Mouse (Mus musculus) intestine, embryonic 14.5 days (tissue): ENCODE measurements around the gene Tex264. TPM values are rescaled to one million over a fixed set of nuclear protein-coding genes. Genes with fewer than 3 reads are reported as not detected.

Experiments
- ATAC-seq: fragments of 200-750 bp; cut with Nextera tagmentation; replicated peaks from 2 replicates; pipeline ENCODE4 v1.8.0; 2017; ENCODE audit warnings: low read depth, moderate number of reproducible peaks, moderate TSS enrichment, moderate library complexity; ENCODE audit not compliant: low FRiP score, low TSS enrichment
- DNase-seq: peaks from one replicate; pipeline ENCODE4 v3.0.0-alpha.2; 2018; ENCODE audit warnings: low spot score
- H3K27ac ChIP-seq: fragments of 300-500 bp; sonication (generic); 2 replicates; pipeline ENCODE4 v1.5.1; 2014; ENCODE audit warnings: low read depth, mild to moderate bottlenecking, control low read depth
- H3K27me3 ChIP-seq: fragments of 300-500 bp; sonication (generic); replicated peaks from 2 replicates; pipeline ENCODE4 v1.6.1; 2014; ENCODE audit warnings: low read length, control low read depth; ENCODE audit not compliant: control insufficient read depth, insufficient read depth
- H3K36me3 ChIP-seq: fragments of 300-500 bp; sonication (generic); 2 replicates; pipeline ENCODE4 v1.6.1; 2014; ENCODE audit warnings: low read length, control low read depth; ENCODE audit not compliant: control insufficient read depth, insufficient read depth
- H3K4me1 ChIP-seq: fragments of 300-500 bp; sonication (generic); replicated peaks from 2 replicates; pipeline ENCODE4 v1.6.1; 2014; ENCODE audit warnings: low read length, control low read depth, mixed read lengths; ENCODE audit not compliant: control insufficient read depth, insufficient read depth
- H3K4me2 ChIP-seq: fragments of 300-500 bp; sonication (generic); 2 replicates; pipeline ENCODE4 v1.6.1; 2014; ENCODE audit warnings: low read length
- H3K4me3 ChIP-seq: fragments of 300-500 bp; sonication (generic); 2 replicates; pipeline ENCODE4 v1.5.1; 2014; ENCODE audit warnings: low read depth, low read length, control low read depth, mixed read lengths
- H3K9ac ChIP-seq: fragments of 300-500 bp; sonication (generic); 2 replicates; pipeline ENCODE4 v1.6.1; 2014; ENCODE audit warnings: mild to moderate bottlenecking, low read length
- H3K9me3 ChIP-seq: fragments of 300-500 bp; sonication (generic); 2 replicates; pipeline ENCODE4 v1.6.1; 2016; ENCODE audit warnings: low read length, control low read depth; ENCODE audit not compliant: control insufficient read depth
- WGBS: fragments of 180-500 bp; shearing (Covaris S2); extraction: QIAGEN DNeasy Blood & Tissue Kit; methylation state at CpG from one replicate; pipeline ENCODE4 v1.1.7; 2014; 5-methylcytosine and 5-hydroxymethylcytosine counted together
- polyA plus RNA-seq: library from polyadenylated mRNA; unstranded; fragments of >200 nt; fragmentation: Nextera tagmentation; extraction: Ambion mirVana; gene quantifications from 2 replicates; pipeline ENCODE4 v1.2.1, GENCODE M21; 2014

Gene Tex264
- polyA plus RNA-seq, 1 experiment from 2014 or later: 47.8 TPM

DNA sequence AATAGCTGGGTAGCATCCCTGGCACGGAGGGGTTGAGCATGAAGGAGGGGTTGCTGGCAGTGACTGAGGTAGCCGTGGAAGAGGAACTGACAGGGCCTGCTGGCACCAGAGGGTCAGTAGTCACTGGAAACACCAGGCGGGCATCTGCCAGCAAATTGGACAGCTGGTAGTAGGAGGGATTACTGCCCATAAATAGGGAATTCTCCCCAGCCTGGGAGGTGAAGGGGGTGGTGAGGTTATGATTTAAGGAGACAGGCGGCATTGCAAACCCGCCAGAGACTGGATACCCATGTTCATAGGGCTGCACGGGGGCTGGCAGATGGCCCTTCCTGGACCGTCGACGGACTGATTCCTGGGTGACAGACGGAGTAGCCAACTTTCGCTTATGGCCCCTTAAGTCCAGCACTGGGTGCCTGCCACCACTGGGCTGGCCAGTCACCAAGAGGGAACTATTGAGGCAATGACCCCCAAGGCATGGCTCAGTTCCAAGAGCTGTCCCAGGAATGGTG is 7.3 kb upstream of the Tex264 start:
- ATAC-seq (no peak), DNase-seq (no peak)
- Histone ChIP-seq H3K9me3 (no peaks in the 10 kb centered on the region), H3K27ac (no peak overlapping the region), H3K36me3 (peaks cover 47% of the 10 kb centered on the region), H3K4me2 (no peak overlapping the region), H3K4me3 (no peak overlapping the region), H3K9ac (no peak overlapping the region), H3K4me1 (no peaks in the 10 kb centered on the region), H3K27me3 (no peaks in the 10 kb centered on the region)
- 93% methylated on average over 11 of the region's 11 CpGs for WGBS

DNA sequence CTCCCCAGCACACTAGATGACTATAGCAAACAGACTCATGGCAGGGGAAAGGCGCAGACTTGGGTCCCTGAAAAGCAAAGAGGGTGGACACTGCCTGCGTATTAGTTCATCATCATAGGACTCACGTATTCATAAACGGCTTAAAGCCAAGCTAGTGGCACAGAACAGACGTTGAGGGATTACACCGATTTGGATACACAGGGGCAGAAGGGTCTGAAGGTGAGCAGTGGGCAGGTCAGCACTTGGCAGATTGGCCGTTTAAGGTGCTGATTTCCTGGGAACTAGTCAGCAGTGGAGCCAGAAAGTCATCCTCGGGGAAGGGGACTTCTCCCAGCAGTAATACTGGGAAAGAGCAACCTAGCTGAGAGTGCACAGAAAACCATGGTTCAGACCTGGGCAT is 3.1 kb upstream of the Tex264 start:
- H3K27ac ChIP-seq: no peak overlapping the region
- no peak overlapping the region for H3K9ac ChIP-seq
- 0 out of 2 replicates have a peak, but pooled peaks cover 5% of the 10 kb centered on the region for H3K4me1 ChIP-seq
- H3K4me2 ChIP-seq: no peak overlapping the region
- H3K36me3 ChIP-seq: peaks cover 17% of the 10 kb centered on the region
- no peak overlapping the region for H3K4me3 ChIP-seq
- no peaks in the 10 kb centered on the region for H3K27me3 ChIP-seq
- WGBS: 81% methylated on average over 8 of the region's 8 CpGs
- DNase-seq: no peak
- no peaks in the 10 kb centered on the region for H3K9me3 ChIP-seq
- ATAC-seq: no peak

DNA sequence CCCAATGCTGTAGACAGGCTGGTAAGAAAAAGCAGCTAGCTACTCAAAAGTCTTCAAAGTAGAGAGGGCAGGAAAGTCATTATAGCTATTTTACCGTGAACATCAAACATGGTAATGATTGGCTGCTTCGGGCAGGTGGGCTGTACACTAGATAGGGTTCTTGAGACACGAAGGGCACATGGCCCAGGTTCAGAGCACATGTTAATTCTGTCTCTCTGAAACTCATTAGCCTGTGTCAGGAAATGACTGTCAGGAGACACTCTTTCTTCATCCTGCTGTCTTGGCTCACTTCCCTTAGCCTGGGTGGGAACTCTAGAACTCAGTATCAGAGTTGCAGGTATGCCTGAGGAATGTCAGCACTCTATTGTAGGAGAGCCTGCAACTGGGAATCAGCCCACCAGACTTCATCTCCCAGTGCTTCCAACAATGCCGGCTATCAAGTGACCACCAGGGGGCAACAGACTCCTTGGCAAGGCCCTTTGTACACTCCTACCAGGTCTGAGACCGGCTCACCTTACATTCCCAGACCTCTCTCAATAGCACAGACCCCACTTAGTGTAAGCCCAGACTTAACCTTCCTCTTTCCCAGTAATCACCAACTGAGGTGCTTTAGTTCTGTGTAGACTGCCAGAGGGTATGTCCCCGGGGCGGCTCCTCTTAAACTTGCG is 1.4 kb upstream of the Tex264 start:
- Histone ChIP-seq H3K27ac (no peak overlapping the region), H3K9me3 (no peaks in the 10 kb centered on the region), H3K4me2 (peak overlapping the region; percentile 18; the same call in 1 of the 2 replicates), H3K4me3 (no peak overlapping the region), H3K9ac (no peak overlapping the region), H3K27me3 (no peaks in the 10 kb centered on the region), H3K4me1 (0 out of 2 replicates have a peak, but pooled peaks cover 5% of the 10 kb centered on the region), H3K36me3 (peaks cover under 1% of the 10 kb centered on the region; the same call in 1 of the 2 replicates)
- DNase-seq: peak; percentile 83
- peak; percentile 51; the same call in 1 of the 2 replicates for ATAC-seq
- 32% methylated on average over 8 of the region's 8 CpGs for WGBS

DNA sequence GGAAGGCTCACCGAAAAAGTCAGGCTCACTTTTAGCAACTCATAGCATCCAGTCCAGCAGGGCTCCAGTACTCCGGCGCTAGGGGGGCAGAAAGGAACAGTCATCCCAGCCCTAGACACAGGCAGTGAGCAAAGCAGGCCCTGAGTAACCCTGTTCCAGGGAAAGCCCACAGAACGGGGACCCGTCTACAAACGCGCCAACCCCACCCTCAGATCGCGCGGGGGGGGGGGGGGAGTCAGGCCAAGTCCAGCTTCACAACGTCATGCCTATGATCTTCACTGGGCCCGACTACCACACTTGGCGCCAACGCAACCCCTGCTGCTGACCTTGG is 844 bp downstream of the Tex264 start:
- DNase-seq: no peak
- WGBS: 4% methylated on average over 13 of the region's 14 CpGs
- 0 out of 2 replicates have a peak overlapping the region, but pooled peaks have one; percentile 34 for H3K27ac ChIP-seq

DNA sequence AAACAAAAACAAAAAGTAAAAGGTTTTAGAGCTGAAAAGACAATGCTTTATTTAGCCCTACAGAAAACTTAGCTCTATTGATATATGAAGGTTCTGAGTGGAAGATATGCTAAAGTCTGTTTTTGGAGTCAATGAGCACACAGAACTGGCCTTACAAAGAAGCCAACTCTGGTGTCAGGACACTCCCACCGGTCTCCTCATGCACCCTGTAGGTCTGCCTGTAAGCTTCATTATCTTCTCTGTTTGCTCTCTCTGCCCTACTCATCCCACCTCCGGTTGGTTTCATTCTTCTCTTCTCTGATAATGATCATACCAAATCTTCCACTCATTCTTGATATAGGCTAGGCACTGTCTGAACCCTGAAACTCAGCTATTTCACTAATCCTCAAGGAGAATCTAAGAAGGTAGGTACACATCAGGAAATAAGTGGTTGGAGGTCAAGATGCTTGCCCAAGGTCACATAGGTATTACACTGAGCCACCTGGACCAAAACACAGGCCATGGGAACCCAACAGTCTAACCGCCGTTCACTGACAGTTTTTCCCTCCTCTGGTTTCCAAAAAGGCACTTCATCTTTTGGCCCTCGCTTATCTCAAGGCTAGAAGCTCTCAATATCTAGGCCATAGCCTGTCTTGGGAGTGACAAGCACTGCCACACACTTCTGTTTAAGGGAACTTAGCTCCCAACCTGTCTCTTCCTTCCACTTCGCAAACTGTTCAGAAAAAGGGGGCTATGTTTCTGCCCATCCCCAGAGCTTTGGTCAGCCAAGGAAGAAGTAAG is 1.4 kb downstream of the Tex264 start:
- H3K9ac ChIP-seq: peak overlapping the region; percentile 69
- H3K27ac ChIP-seq: no peak overlapping the region
- ATAC-seq: no peak
- H3K9me3 ChIP-seq: no peaks in the 10 kb centered on the region
- peaks cover 27% of the 10 kb centered on the region for H3K36me3 ChIP-seq
- DNase-seq: no peak
- 0 out of 2 replicates have a peak, but pooled peaks cover 5% of the 10 kb centered on the region for H3K4me1 ChIP-seq
- 81% methylated on average over 6 of the region's 6 CpGs for WGBS
- H3K4me3 ChIP-seq: peak overlapping the region; percentile 69
- peak overlapping the region; percentile 96 for H3K4me2 ChIP-seq
- no peaks in the 10 kb centered on the region for H3K27me3 ChIP-seq

More for the DNA sequence above, 844 bp downstream of the Tex264 start:
- H3K9ac ChIP-seq: peak overlapping the region; percentile 69
- no peaks in the 10 kb centered on the region for H3K9me3 ChIP-seq
- H3K4me2 ChIP-seq: peak overlapping the region; percentile 96
- ATAC-seq: 0 out of 2 replicates have a peak, but pooled peaks have one; percentile 0
- peaks cover 21% of the 10 kb centered on the region for H3K36me3 ChIP-seq
- peak overlapping the region; percentile 69 for H3K4me3 ChIP-seq
- 0 out of 2 replicates have a peak, but pooled peaks cover 5% of the 10 kb centered on the region for H3K4me1 ChIP-seq
- H3K27me3 ChIP-seq: no peaks in the 10 kb centered on the region

- no peak overlapping the region for H3K4me3 ChIP-seq
- H3K9ac ChIP-seq: no peak overlapping the region
- H3K4me2 ChIP-seq: no peak overlapping the region
- H3K36me3 ChIP-seq: peaks cover 52% of the 10 kb centered on the region
- no peak for ATAC-seq
- no peaks in the 10 kb centered on the region for H3K9me3 ChIP-seq
- H3K27me3 ChIP-seq: no peaks in the 10 kb centered on the region
- WGBS: 90% methylated on average over 9 of the region's 9 CpGs
- no peak for DNase-seq
- H3K4me1 ChIP-seq: 0 out of 2 replicates have a peak, but pooled peaks cover 3% of the 10 kb centered on the region
- H3K27ac ChIP-seq: no peak overlapping the region
Measured at GRCm38 (mm10) chr9:106681026-106681425, 4.7 kb downstream of the Tex264 start.

DNA sequence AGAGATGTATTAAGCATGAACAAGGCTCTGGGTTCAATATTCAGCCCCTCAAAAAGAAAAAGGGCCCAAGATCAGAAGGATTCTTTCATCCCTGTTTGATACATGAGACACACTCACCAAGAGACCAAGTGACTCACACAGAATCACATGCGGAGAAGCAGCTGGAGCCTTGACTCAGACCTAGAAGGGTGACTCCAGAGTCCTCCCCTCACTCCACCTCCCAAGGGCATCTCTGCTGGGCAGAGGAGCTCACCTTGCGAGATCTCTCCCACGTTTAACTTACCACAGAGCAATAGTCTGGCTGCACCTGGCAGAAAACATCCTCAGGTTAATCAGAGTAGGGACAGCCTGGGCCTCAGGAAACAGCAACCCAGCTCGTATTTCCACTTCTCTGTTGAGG is 7.5 kb downstream of the Tex264 start:
- H3K27me3 ChIP-seq: no peaks in the 10 kb centered on the region
- ATAC-seq (no peak), DNase-seq (no peak)
- peaks cover 57% of the 10 kb centered on the region for H3K36me3 ChIP-seq
- H3K27ac ChIP-seq: no peak overlapping the region
- H3K4me1 ChIP-seq: no peaks in the 10 kb centered on the region
- WGBS: 64% methylated on average over 4 of the region's 4 CpGs
- no peak overlapping the region for H3K9ac ChIP-seq
- no peak overlapping the region for H3K4me3 ChIP-seq
- H3K9me3 ChIP-seq: no peaks in the 10 kb centered on the region
- no peak overlapping the region for H3K4me2 ChIP-seq

DNA sequence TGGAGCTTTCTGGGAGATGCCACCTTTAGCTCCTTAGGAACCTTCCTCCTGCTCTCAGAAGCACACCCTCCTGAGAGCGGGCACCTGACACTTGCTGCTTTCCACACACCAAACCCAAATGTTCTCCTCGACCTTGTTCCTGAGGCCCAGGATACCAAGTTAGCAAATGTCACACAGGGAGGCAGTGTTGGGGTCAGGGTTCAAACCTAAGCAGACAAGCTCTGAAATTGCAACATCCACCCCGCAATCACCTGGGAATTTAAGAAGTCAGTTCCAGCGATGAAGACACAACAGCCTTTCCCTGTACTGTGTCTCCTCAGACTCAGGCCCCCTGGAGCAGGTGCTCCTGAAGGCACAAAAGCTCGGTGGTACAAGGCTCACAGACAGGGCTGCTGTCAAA is 8.0 kb downstream of the Tex264 start:
- Histone ChIP-seq H3K9me3 (no peaks in the 10 kb centered on the region), H3K4me3 (no peak overlapping the region), H3K9ac (no peak overlapping the region), H3K4me1 (no peaks in the 10 kb centered on the region), H3K36me3 (peaks cover 62% of the 10 kb centered on the region), H3K4me2 (no peak overlapping the region), H3K27ac (no peak overlapping the region), H3K27me3 (no peaks in the 10 kb centered on the region)
- no peak for DNase-seq
- no peak for ATAC-seq
- 90% methylated on average over 5 of the region's 5 CpGs for WGBS
